Mouse (Mus musculus) heart, embryonic 11.5 days (tissue): ENCODE results near the gene Shisa8. TPM values are rescaled to one million over a fixed set of nuclear protein-coding genes. Genes with fewer than 3 reads are reported as not detected.

Source experiments
- ATAC-seq: fragments of 200-750 bp; cut with Nextera tagmentation; replicated peaks from 2 replicates; pipeline ENCODE4 v1.8.0; 2017; ENCODE audit warnings: moderate library complexity; ENCODE audit not compliant: insufficient number of reproducible peaks, low FRiP score, low TSS enrichment
- H3K27ac ChIP-seq: fragments of 300-500 bp; sonication (generic); 2 replicates; pipeline ENCODE4 v1.5.1; 2014; ENCODE audit warnings: mild to moderate bottlenecking, low read depth, low read length
- H3K27me3 ChIP-seq: fragments of 300-500 bp; sonication (generic); 2 replicates; pipeline ENCODE4 v1.6.1; 2014; ENCODE audit warnings: mild to moderate bottlenecking, low read length, mixed read lengths; ENCODE audit not compliant: control insufficient read depth, insufficient read depth
- H3K36me3 ChIP-seq: fragments of 300-500 bp; sonication (generic); 2 replicates; pipeline ENCODE4 v1.6.1; 2014; ENCODE audit warnings: mild to moderate bottlenecking, low read length, moderate library complexity, mixed read lengths; ENCODE audit not compliant: control insufficient read depth, insufficient read depth
- H3K4me1 ChIP-seq: fragments of 300-500 bp; sonication (generic); 2 replicates; pipeline ENCODE4 v1.6.1; 2014; ENCODE audit warnings: low read length; ENCODE audit not compliant: control insufficient read depth, insufficient read depth
- H3K4me2 ChIP-seq: fragments of 300-500 bp; sonication (generic); 2 replicates; pipeline ENCODE4 v1.6.1; 2014; ENCODE audit warnings: mild to moderate bottlenecking, moderate library complexity
- H3K4me3 ChIP-seq: fragments of 300-500 bp; sonication (generic); 2 replicates; pipeline ENCODE4 v1.5.1; 2014; ENCODE audit warnings: low read depth, low read length
- H3K9ac ChIP-seq: fragments of 300-500 bp; sonication (generic); 2 replicates; pipeline ENCODE4 v1.6.1; 2014; ENCODE audit warnings: mild to moderate bottlenecking, low read depth, low read length, moderate library complexity
- H3K9me3 ChIP-seq: fragments of 300-500 bp; sonication (generic); replicated peaks from 2 replicates; pipeline ENCODE4 v1.6.1; 2016; ENCODE audit warnings: low read length; ENCODE audit not compliant: control insufficient read depth
- WGBS: fragments of 180-500 bp; shearing (Covaris S2); extraction: QIAGEN DNeasy Blood & Tissue Kit; methylation state at CpG from one replicate; pipeline ENCODE4 v1.1.7; 2014; ENCODE audit not compliant: insufficient replicate concordance; 5-methylcytosine and 5-hydroxymethylcytosine counted together
- polyA plus RNA-seq: library from polyadenylated mRNA; unstranded; fragments of >200 nt; fragmentation: Nextera tagmentation; extraction: Ambion mirVana; gene quantifications from 2 replicates; pipeline ENCODE4 v1.2.1, GENCODE M21; 2014

Shisa8 gene
- polyA plus RNA-seq, 1 experiment from 2014 or later, result 0.07 TPM

- H3K36me3 ChIP-seq, result peaks cover 44% of the 10 kb centered on the region
- peaks cover 6% of the 10 kb centered on the region; the same call in 1 of the 2 replicates for H3K9me3 ChIP-seq
- H3K27ac ChIP-seq, result peak overlapping the region; percentile 88
- H3K4me3 ChIP-seq, result no peak overlapping the region
- 67% methylated on average over 10 of the region's 10 CpGs for WGBS
- ATAC-seq, result no peak
- H3K27me3 ChIP-seq, result 0 out of 2 replicates have a peak, but pooled peaks cover 2% of the 10 kb centered on the region
- H3K9ac ChIP-seq, result peak overlapping the region; percentile 66; the same call in 1 of the 2 replicates
- peaks cover 53% of the 10 kb centered on the region for H3K4me1 ChIP-seq
- H3K4me2 ChIP-seq, result 0 out of 2 replicates have a peak overlapping the region, but pooled peaks have one; percentile 48
Measured at GRCm38 (mm10) chr15:82184656-82185055, 28.0 kb downstream of the Shisa8 start.

- peak; percentile 87 for ATAC-seq
- 0 out of 2 replicates have a peak, but pooled peaks cover 2% of the 10 kb centered on the region for H3K27me3 ChIP-seq
- peaks cover 6% of the 10 kb centered on the region; the same call in 1 of the 2 replicates for H3K9me3 ChIP-seq
- peak overlapping the region; percentile 88 for H3K27ac ChIP-seq
- peak overlapping the region; percentile 66 for H3K9ac ChIP-seq
- 35% methylated on average over 7 of the region's 7 CpGs for WGBS
- H3K4me1 ChIP-seq, result peaks cover 50% of the 10 kb centered on the region
- peaks cover 48% of the 10 kb centered on the region for H3K36me3 ChIP-seq
- peak overlapping the region; percentile 48 for H3K4me2 ChIP-seq
- 0 out of 2 replicates have a peak overlapping the region, but pooled peaks have one; percentile 5 for H3K4me3 ChIP-seq
Measured at GRCm38 (mm10) chr15:82184183-82184582, 28.4 kb downstream of the Shisa8 start.

- H3K36me3 ChIP-seq, result peaks cover 51% of the 10 kb centered on the region
- no peak for ATAC-seq
- H3K4me3 ChIP-seq, result 0 out of 2 replicates have a peak overlapping the region, but pooled peaks have one; percentile 5
- H3K4me1 ChIP-seq, result peaks cover 50% of the 10 kb centered on the region
- H3K9me3 ChIP-seq, result peaks cover 6% of the 10 kb centered on the region; the same call in 1 of the 2 replicates
- peak overlapping the region; percentile 66 for H3K9ac ChIP-seq
- 0 out of 2 replicates have a peak, but pooled peaks cover 2% of the 10 kb centered on the region for H3K27me3 ChIP-seq
- peak overlapping the region; percentile 48 for H3K4me2 ChIP-seq
- WGBS, result 65% methylated on average over 9 of the region's 10 CpGs
- H3K27ac ChIP-seq, result peak overlapping the region; percentile 88
Measured at GRCm38 (mm10) chr15:82183596-82183995, 29.0 kb downstream of the Shisa8 start.

GRCm38 (mm10) chr15:82182311-82182710 lies 30.3 kb downstream of the Shisa8 start:
- Histone ChIP-seq H3K36me3 (peaks cover 62% of the 10 kb centered on the region), H3K4me2 (no peak overlapping the region), H3K4me1 (peaks cover 49% of the 10 kb centered on the region), H3K9ac (no peak overlapping the region), H3K27ac (0 out of 2 replicates have a peak overlapping the region, but pooled peaks have one; percentile 22), H3K27me3 (0 out of 2 replicates have a peak, but pooled peaks cover 2% of the 10 kb centered on the region), H3K9me3 (peaks cover 6% of the 10 kb centered on the region; the same call in 1 of the 2 replicates), H3K4me3 (no peak overlapping the region)
- no peak for ATAC-seq
- 99% methylated on average over 4 of the region's 4 CpGs for WGBS

- H3K27me3 ChIP-seq, result 0 out of 2 replicates have a peak, but pooled peaks cover 2% of the 10 kb centered on the region
- H3K9me3 ChIP-seq, result peaks cover 6% of the 10 kb centered on the region; the same call in 1 of the 2 replicates
- H3K27ac ChIP-seq, result peak overlapping the region; percentile 5; the same call in 1 of the 2 replicates
- WGBS, result 50% methylated on average over 5 of the region's 5 CpGs
- H3K4me2 ChIP-seq, result no peak overlapping the region
- no peak overlapping the region for H3K9ac ChIP-seq
- ATAC-seq, result no peak
- H3K4me1 ChIP-seq, result peaks cover 37% of the 10 kb centered on the region
- H3K4me3 ChIP-seq, result no peak overlapping the region
- peaks cover 68% of the 10 kb centered on the region for H3K36me3 ChIP-seq
Measured at GRCm38 (mm10) chr15:82181131-82181530, 31.5 kb downstream of the Shisa8 start.

GRCm38 (mm10) chr15:82177743-82178290 lies 34.8 kb downstream of the Shisa8 start:
- H3K9ac ChIP-seq, result no peak overlapping the region
- H3K36me3 ChIP-seq, result peaks cover 74% of the 10 kb centered on the region
- H3K9me3 ChIP-seq, result peaks cover 6% of the 10 kb centered on the region; the same call in 1 of the 2 replicates
- no peak overlapping the region for H3K4me2 ChIP-seq
- WGBS, result 91% methylated on average over 7 of the region's 7 CpGs
- peaks cover 8% of the 10 kb centered on the region for H3K4me1 ChIP-seq
- H3K27me3 ChIP-seq, result no peaks in the 10 kb centered on the region
- ATAC-seq, result no peak
- no peak overlapping the region for H3K4me3 ChIP-seq
- no peak overlapping the region for H3K27ac ChIP-seq

- H3K9me3 ChIP-seq, result no peaks in the 10 kb centered on the region
- H3K4me3 ChIP-seq, result no peak overlapping the region
- WGBS, result 93% methylated on average over 9 of the region's 9 CpGs
- ATAC-seq, result no peak
- H3K27ac ChIP-seq, result no peak overlapping the region
- peaks cover 1% of the 10 kb centered on the region; the same call in 1 of the 2 replicates for H3K4me1 ChIP-seq
- H3K36me3 ChIP-seq, result peaks cover 52% of the 10 kb centered on the region
- H3K27me3 ChIP-seq, result no peaks in the 10 kb centered on the region
- H3K4me2 ChIP-seq, result no peak overlapping the region
- no peak overlapping the region for H3K9ac ChIP-seq
Measured at GRCm38 (mm10) chr15:82175091-82175490, 37.5 kb downstream of the Shisa8 start.

GRCm38 (mm10) chr15:82172648-82173047 lies 40.0 kb downstream of the Shisa8 start:
- Histone ChIP-seq H3K4me3 (no peak overlapping the region), H3K27me3 (no peaks in the 10 kb centered on the region), H3K4me1 (peaks cover 17% of the 10 kb centered on the region), H3K9ac (no peak overlapping the region), H3K9me3 (no peaks in the 10 kb centered on the region), H3K4me2 (no peak overlapping the region), H3K36me3 (peaks cover 30% of the 10 kb centered on the region), H3K27ac (no peak overlapping the region)
- no peak for ATAC-seq
- 85% methylated on average over 8 of the region's 8 CpGs for WGBS
